27 mouse cellular contexts compared by ENCODE assay signal in the genomic region with DNA sequence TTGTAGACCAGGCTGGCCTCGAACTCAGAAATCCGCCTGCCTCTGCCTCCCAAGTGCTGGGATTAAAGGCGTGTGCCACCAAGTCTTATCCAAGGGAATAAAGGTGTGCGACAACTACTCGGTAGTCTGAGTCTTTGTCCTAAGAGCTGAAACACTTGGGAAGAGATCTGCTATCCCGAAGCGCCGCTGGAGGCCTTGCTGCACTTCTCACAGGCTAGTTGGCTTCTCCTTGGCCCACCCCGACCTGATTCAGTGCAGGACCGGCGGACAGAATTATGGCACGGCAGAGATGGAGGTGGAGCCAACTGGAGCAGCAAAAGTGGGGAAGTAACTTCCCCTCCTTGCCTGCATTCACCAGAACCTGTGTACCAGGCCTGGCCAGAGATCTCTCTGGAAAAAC.
"Had no signal": no experiment of that assay in that cellular context is flagged by ENCODE, and none has a peak within 500 bp of the region (broad histone marks: within the 10 kb centered on the region; RNA-seq: fewer than 3 reads in every experiment).

No protein-coding gene starts in this region.

- H3K4me1 ChIP-seq: heart, embryonic 10.5 days; heart, embryonic 12.5 days; hindbrain, embryonic 10.5 days; hindbrain, embryonic 12.5 days; intestine, embryonic 15.5 days; kidney, embryonic 15.5 days; limb, embryonic 13.5 days; limb, embryonic 15.5 days; liver, embryonic 12.5 days had no signal

- H3K4me3 ChIP-seq: gastrocnemius, adult 2 months; heart, embryonic 10.5 days; heart, embryonic 12.5 days; hindbrain, embryonic 10.5 days; hindbrain, embryonic 12.5 days; intestine, embryonic 15.5 days; kidney, embryonic 15.5 days; limb, embryonic 13.5 days; limb, embryonic 15.5 days; liver, embryonic 12.5 days had no signal

- DNase-seq: gastrocnemius, adult 2 months; gastrocnemius, postnatal 10 days; gastrocnemius, postnatal 25 days; heart, postnatal 10 days; heart, postnatal 4 days; kidney, adult 18-20 months; kidney, adult 8-10 months; kidney, postnatal 14 days; kidney, postnatal 36 days; layer of hippocampus, adult 9-11 months; layer of hippocampus, postnatal 36 days; left cerebral cortex, postnatal 4 days had no signal

- H3K9me3 ChIP-seq: heart, embryonic 10.5 days; heart, embryonic 12.5 days; hindbrain, embryonic 10.5 days; hindbrain, embryonic 12.5 days; intestine, embryonic 15.5 days; kidney, embryonic 15.5 days; limb, embryonic 13.5 days; limb, embryonic 15.5 days; liver, embryonic 12.5 days had no signal

- H3K27me3 ChIP-seq: heart, embryonic 12.5 days; hindbrain, embryonic 12.5 days; intestine, embryonic 15.5 days; kidney, embryonic 15.5 days; limb, embryonic 15.5 days; liver, embryonic 12.5 days had no signal

- ATAC-seq: hindbrain, embryonic 16.5 days; inflammation-experienced regulatory T-cells, adult 6 months; intestine, embryonic 15.5 days; intestine, postnatal 0 days; liver, embryonic 12.5 days had no signal

- H3K36me3 ChIP-seq: heart, embryonic 10.5 days; heart, embryonic 12.5 days; hindbrain, embryonic 10.5 days; hindbrain, embryonic 12.5 days; intestine, embryonic 15.5 days; kidney, embryonic 15.5 days; limb, embryonic 13.5 days; limb, embryonic 15.5 days; liver, embryonic 12.5 days had no signal

- H3K27ac ChIP-seq: gastrocnemius, adult 2 months; heart, embryonic 10.5 days; hindbrain, embryonic 10.5 days; hindbrain, embryonic 12.5 days; hindbrain, embryonic 14.5 days; intestine, embryonic 15.5 days; kidney, embryonic 15.5 days; kidney, postnatal 0 days; limb, embryonic 13.5 days; limb, embryonic 15.5 days; liver, embryonic 12.5 days; liver, embryonic 14.5 days had no signal

- H3K9ac ChIP-seq: heart, embryonic 12.5 days; hindbrain, embryonic 12.5 days; hindbrain, embryonic 14.5 days; intestine, embryonic 15.5 days; kidney, embryonic 15.5 days; limb, embryonic 13.5 days; limb, embryonic 15.5 days; liver, embryonic 12.5 days; liver, embryonic 14.5 days had no signal

- H3K4me2 ChIP-seq: heart, embryonic 12.5 days; hindbrain, embryonic 12.5 days; hindbrain, embryonic 14.5 days; intestine, embryonic 15.5 days; kidney, embryonic 15.5 days; limb, embryonic 13.5 days; limb, embryonic 15.5 days; liver, embryonic 12.5 days had no signal
